Mouse (Mus musculus) embryo, embryonic 11 days (tissue): ENCODE measurements around the gene Vamp5.

Source experiments
- DNase-seq: peaks from one replicate; pipeline ENCODE4 v3.0.0-alpha.2; 2015

Vamp5 gene

DNA sequence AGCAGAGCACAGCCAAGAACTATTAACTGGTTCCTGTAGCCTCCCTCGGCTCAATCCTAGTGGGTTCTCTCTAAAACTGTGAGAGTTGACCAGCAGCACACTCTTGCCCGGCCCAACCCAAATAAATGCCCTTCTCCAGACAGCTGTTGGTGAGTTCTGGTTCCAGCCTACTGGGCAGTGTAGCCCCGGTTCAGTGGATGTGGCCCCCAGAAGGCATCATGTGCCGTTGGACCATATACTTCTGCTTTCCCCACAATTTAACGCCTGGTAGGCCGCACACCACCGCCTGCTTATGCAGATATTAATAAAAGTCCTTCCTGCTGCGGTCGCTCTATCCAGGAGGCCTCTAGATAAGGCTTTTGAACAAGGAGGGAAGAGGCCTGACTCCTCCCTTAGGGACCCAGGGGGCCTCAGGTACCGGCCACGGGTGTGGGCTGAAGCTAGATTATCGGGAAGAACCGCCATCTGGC lies 9.2 kb upstream of the Vamp5 start:
- peak; percentile 44 for DNase-seq

DNA sequence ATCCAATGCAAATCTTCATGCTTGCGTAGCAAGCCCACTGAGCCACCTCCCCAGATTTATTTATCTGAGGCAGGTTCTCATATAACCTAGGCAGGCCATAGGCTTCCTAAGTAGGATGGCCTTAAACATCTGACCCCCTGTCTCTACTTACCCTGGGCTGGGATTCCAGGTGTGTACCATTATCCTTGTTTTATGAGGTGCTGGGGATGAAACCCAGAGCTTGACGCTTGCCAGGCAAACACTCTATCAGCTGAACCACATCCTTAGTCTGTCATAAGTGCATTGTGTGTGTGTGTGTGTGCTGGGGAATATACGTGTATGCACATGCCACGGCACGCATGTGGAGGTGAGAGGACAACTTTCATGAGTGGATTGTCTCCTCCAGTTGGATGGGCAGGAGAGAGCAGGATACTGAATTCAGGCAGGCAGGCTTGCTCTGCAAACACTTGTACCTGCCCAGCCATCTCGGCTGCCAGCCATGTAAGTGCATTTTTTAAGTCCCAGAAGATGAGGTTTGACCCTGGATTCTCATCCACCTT lies 8.6 kb upstream of the Vamp5 start:
- DNase-seq, result no peak

GRCm38 (mm10) chr6:72388266-72388665 lies 8.0 kb upstream of the Vamp5 start:
- DNase-seq, result no peak

GRCm38 (mm10) chr6:72387816-72388215 lies 7.5 kb upstream of the Vamp5 start:
- no peak for DNase-seq

DNA sequence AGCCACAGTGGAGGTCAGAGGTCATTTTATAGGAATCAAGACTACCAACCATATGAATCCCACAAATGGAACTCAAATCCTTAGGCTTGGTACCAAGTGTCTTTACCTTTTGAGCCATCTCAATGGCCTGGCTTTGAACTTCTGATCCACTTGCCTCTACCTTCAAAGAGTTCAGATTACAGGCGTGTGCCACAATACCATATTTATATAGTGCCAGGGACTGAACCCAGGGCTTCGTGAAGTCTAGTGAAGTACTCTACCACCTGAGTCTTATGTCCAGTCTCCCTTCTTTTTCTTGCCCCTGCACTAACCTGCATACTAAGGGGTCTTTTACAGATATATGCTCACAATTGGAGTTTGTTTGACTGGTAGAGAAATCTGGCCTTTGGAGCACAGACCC lies 6.3 kb upstream of the Vamp5 start:
- DNase-seq, result no peak

GRCm38 (mm10) chr6:72385258-72385657 lies 5.0 kb upstream of the Vamp5 start:
- no peak for DNase-seq

DNA sequence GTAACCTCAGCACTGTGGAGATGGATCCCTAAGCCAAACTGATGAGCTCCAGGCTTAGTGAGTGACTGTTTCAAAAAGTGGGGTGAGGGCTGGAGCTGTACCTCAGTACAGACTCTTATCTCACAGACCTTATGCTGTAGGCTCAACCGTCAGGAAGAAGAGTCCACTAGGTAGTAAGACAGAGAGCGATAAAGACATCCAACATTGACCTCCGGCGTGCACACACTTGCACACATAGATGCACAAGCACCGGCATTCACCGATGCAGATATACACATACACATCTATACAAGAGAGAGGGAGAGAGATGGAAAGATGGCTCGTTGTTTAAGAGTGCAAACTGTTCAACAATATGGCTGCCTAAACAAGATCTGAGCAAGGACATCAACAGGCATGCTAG lies 3.7 kb upstream of the Vamp5 start:
- no peak for DNase-seq

DNA sequence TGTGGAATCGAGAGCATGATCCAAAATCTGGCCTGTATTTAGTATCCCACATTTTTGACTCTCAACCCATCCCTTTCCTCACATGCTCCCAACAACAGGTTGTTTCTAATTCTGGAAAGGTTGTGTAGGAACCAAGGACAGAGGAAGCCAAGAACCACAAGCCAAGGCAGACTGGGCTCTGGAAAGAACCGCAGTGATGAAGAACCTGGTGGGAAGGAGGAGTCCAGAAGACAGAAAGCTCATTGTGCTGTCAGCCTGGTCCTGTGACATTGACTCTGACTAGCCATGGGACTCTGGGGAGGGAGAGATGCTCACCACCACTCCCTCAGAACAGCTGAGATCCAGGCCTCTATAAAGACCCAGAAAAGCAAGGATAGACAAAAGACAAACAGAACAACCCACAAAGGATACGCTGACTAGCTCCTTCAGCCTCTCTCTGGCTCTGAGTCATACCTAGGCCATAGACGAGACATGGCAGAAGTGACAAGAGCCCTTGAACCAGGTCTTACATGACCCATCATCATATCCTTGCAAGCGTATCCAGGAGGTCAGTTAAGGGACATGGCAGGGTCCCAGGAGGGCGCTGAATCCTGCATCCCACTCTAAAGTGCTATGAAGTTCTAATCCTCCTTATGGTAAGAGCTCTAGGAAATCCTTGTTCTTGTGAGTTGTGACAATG lies 3.0 kb upstream of the Vamp5 start:
- DNase-seq, result no peak

GRCm38 (mm10) chr6:72382494-72382893 lies 2.2 kb upstream of the Vamp5 start:
- DNase-seq, result no peak

- DNase-seq, result no peak
These were observed 714 bp downstream of the Vamp5 start for GRCm38 (mm10) chr6:72379377-72380130.

DNA sequence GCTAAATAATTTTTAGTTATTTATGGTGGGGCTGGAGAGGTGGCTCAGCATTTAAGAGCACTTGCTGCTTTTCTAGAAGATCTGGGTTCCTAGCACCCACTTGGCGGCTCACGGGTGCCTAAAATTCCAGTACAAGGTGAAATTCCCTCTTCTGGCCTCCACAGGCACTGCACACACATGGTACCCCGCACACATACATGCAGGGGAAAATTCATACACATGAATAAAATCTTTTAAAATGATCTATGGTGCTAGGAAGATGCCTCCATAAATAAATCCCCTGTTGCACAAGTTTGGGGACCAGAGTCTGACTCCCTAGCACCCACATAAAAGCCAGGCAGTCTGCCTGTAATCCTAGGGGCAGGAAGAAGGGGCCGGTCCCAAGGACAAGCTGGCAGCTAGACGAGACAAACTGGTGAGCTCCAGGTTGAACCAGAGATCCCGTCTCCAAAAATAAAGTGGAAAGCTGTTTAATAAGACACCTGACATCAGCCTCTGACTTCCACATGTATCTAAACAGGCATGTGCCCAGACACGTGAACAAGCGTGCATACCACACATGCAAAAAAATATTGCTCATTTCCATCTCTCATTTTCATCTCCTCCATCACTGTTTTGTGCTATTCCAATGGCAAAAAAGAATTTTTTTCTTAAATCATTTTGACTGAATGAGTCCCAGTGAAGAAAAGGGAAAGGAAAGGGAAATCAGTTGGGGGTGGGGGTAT lies 1.6 kb downstream of the Vamp5 start:
- DNase-seq, result no peak

GRCm38 (mm10) chr6:72374820-72375563 lies 5.3 kb downstream of the Vamp5 start:
- no peak for DNase-seq

DNA sequence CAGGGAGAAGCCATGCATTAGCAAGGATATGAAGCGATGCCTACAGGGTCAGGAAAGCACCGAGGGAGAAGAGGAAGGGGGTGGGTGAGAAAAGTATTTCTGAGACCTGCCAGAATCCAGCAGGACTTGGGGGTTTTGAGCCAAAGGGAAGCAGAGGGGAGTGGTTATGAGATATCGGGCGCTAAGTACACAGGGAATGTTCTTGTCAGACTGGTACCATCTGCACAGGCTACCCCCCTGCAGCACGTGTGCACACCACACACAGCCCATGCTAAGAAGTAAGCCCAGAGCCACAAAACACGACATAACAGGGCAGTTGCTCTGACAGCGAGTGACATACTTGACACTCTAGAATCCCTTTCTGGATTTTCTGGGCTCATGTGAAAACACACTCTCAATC lies 6.1 kb downstream of the Vamp5 start:
- no peak for DNase-seq

DNA sequence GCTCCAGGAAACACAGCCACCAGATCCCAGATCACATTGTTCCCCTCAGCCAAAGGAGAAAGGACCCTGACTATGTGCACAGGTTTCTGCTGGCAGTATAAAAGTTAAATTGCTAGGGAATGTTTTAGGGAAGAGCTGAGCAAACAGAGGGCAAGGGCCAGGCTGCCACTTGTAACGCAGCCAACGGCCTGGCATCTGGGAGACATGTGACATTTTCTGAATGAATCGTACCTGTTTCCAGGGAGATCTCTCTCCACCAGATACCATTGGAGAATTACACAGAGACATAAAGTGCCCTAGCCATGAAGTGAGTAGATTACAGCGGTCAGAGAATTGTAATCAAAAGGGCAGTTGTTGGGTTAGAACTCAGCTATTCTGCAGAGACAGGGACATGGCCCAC lies 7.1 kb downstream of the Vamp5 start:
- no peak for DNase-seq

DNA sequence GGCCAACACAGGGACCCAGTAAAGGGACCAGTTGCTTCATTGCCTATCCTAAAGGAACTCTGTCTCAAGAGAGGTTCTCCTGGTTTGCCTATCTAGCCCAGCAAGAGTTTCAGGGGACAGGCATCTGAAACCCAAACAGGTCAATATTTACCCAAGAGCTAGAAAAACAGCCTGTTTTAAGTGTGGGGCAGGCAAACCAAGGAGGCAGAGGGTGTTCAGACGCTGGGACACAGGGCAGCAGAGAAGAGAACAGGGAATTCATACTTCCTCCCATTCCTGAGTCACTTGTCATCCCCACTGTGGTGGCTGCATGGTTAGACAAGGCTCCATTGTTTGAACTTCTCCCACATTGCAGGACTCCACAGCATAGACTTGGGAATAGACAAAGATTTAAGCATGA lies 8.7 kb downstream of the Vamp5 start:
- no peak for DNase-seq

DNA sequence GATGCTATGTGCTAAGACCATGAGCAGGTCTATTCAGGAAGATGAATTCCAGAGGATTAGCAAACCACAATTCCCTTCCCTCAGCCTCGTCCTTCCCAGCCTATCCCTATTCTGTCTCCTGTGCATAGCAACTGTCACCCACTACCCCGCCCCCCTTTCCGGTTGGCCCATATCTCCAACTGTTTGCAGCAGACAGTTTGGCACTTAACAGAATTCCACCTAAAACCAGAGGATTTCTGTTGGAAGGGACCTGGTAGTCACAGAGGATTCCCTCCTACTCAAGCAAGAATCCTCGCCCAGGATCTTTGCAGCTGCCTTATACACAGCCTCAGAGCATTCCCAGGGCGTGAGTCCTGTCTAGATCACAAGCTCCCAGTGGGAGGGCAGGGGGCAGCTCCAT lies 9.1 kb downstream of the Vamp5 start:
- no peak for DNase-seq

DNA sequence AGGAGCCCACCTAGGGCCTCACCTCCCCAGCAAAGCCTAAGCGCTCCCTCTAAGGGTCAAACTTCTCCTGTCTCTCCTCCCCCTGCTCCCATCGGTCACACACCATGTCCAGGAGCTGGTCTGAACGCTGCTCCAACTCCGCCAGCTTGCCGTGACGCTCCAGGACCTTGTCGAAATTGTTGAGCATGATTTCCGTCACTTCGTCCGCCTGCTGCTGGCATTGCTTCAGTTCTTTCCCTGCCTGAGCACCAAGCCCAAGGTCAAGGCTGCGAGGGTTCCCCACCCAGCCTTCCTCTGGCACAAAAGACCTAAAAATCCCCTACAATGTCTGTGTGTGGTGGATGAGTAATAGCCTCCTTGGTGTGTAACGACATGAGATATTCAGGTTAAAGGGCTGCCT lies 10.2 kb downstream of the Vamp5 start:
- no peak for DNase-seq

- DNase-seq, result no peak
These were observed 10.7 kb downstream of the Vamp5 start for GRCm38 (mm10) chr6:72369557-72369956.

GRCm38 (mm10) chr6:72367460-72367974 lies 12.8 kb downstream of the Vamp5 start:
- no peak for DNase-seq

- DNase-seq, result no peak
These were observed 13.3 kb downstream of the Vamp5 start, which contains the start of gene Rnf181 for GRCm38 (mm10) chr6:72366844-72367443. Gene Rnf181, minus strand, starts transcription at chr6:72366956.

- no peak for DNase-seq
These were observed 14.0 kb downstream of the Vamp5 start for GRCm38 (mm10) chr6:72366304-72366703.

DNA sequence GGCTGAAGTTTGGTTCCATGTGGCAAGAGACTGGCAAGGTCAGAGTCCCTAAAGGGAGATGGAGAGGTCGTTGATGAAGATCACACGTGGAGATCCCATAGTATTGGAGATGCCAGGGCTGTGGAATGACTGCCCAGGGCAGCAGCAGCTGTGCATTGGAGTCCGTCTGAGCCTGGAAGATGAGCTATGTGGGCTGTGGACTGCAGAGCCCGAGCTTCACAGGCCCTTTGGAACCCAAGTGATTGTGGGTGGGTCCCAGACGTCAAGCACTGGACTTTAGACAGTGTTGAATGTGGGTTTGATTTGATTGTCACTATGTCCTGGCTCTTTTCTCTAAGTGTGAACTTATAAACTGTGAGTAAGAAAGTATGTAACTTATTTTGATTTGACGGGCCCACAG lies 15.3 kb downstream of the Vamp5 start:
- no peak for DNase-seq
